Mouse (Mus musculus): Measurements from ENCODE around the gene Lag3.
A peak's percentile ranks its signal among the peaks of the same experiment; 100 is the strongest.

Lag3 gene

DNA sequence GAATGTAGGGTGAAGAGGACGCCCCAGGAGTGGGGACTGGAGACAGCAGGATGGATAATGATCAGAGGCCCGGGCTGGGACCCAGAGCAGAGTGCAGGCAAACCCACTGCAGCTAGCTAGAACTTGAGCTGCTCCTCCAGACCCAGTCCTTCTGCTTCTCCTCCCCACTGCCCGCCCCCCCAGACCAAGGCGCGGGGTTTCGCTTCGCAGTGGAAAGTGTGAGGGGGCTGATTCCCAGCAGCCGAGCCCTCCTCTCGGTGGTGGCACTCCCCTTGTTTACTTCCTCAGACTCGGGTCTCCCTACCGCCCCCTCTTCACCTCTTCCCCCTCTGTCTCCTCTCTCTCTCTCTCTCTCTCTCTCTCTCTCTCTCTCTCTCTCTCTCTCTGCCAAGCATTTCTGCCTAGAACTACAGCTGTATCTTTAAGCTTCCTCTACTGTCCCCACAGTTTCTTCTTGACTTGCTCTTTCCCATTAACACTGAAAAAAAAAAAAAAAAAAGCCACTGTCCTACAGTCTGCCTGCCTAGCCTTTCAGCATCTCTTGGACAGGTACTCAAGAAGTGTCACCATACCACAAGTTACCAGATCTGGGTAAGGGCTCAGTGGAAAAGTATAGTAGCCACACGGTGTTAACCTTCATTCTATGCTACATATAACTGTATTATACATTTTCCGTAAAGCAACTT lies at the start of gene Lag3:
Gene Lag3, minus strand, starts transcription at position 173 of the 686 bp plus-strand sequence.
- no peak for DNase-seq

DNA sequence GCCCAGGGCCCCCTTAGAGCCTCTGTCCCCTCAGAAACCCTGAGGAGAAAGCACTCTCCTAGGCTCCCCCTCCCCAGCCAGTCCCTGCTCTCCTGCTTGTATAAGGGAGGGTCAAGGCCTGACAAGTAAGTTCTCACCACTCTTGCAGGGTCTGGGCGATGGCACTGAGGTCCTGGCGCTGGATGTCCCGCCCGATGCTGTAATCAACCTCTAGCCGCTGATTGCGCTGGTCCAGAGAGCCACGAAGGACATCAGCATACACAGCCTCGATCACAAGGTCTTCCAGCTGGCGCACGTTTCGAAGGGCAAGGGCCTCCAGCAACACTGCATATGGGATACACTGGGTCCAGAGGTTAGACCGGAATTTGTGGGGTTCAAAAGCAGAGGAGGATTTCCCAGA lies 49.5 kb upstream of the Lag3 start:
- DNase-seq, result no peak

DNA sequence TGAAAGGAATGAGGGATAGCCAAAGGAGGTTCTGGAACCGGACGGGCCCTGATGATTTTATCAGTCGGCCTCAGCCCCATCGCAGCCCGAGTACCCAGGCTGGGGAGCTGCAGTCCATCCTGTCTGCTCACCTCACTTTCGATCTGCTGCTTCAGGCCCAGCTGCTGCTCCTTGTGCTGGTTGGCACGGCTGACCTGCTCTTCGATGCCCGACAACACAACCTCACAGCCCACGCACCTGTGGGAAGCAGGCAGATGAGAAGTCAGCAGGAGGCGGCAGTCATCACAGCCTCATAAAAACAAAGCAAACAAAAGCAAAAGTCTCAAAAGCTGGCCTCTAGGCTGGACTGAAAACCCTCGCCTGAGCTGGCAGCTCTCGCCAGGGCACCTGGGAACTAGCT lies 48.5 kb upstream of the Lag3 start:
- no peak for DNase-seq

DNA sequence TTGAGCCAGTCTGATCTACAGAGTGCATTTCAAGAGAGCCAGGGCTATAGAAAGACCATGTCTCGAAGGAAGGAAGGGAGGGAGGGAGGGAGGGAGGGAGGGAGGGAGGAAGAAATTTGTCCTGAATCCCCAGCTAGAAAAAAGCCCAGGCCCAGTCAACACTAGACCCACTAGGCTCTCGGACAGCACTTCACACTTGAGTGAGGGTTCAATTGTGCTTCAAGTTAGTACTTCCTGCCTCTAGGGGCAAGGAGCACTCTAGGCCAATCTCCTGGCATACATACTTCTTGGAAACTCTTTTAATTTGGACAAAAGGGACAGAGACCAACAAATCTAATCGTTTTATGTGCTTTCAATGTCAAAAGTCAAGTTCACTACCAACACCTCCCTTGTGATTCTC lies 46.6 kb upstream of the Lag3 start:
- DNase-seq, result no peak

GRCm38 (mm10) chr6:124955212-124955611 lies 43.7 kb upstream of the Lag3 start:
- DNase-seq, result no peak

DNA sequence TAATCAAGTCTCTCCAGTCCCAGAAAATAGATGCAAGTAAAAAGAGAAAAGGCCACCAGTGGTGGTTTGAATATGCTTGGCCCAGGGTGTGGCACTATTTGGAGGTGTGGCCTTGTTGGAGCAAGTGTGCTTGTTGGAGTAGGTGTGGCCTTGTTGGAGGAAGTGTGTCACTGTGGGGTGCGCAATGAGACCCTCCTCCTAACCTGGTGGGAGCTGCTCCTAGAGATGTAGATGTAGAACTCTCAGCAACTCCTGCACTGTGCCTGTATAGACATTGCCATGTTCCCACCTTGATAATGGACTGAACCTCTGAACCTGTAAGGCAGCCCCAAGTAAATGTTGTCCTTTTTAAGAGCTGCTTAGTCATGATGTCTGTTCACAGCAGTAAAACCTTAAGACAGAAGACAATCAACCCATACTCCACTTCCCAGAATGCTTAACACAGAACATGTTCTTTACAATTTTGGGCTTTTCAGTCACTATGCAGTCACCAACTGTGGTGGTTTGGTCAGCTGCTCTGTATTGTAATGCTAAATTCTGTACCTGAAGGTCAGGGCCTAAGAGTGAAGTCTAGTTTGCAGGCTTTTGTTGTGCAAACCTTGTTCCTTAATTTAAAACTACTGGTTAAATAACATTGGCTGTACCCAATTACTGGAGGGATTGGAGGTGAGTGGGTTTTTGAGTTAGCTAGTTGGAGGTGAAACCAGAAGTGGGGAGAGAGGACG lies 42.6 kb upstream of the Lag3 start:
- no peak for DNase-seq

- no peak for DNase-seq
These were observed 32.0 kb upstream of the Lag3 start for GRCm38 (mm10) chr6:124943526-124943925.

DNA sequence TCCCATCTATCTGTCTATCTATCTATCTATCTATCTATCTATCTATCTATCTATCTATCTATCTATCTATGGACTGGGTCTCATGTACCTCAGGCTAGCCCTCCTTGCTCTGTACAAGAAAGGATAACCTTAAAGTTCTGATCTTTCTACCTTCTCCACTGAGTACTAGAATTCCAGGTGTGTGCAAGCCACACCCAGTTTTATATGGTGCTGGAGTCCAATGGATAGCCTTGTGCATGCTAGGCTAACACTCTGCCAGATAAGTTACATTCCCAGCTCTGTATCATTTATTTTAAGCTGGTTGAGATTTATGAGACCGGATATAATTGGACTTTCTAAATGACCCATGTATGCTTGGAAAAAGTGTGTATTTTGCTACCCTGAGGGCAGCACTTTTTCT lies 30.2 kb upstream of the Lag3 start:
- DNase-seq, result no peak

- no peak for DNase-seq
These were observed 27.0 kb upstream of the Lag3 start for GRCm38 (mm10) chr6:124938554-124938953.

DNA sequence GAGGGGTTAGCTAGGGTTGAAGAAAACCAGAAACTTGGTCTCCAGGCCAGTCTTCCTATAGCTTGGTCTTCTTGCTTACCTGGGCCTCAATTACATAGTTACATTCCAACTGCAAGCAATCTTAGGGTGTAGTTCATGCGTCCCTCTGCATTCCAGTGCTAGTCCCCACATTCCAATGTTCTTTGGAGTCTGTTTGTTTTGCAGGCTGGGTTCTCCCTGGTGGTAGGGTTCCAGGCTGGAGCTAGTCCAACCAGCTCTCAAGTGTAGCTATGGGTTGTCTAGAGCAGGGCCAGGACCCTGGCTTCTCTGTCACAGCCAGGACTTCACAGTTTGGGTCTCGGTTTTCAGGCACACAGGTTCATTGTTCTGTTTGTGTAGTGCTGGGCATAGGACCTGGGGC lies 26.0 kb upstream of the Lag3 start:
- DNase-seq, result no peak

- DNase-seq, result no peak
These were observed 25.2 kb upstream of the Lag3 start for GRCm38 (mm10) chr6:124936681-124937080.

DNA sequence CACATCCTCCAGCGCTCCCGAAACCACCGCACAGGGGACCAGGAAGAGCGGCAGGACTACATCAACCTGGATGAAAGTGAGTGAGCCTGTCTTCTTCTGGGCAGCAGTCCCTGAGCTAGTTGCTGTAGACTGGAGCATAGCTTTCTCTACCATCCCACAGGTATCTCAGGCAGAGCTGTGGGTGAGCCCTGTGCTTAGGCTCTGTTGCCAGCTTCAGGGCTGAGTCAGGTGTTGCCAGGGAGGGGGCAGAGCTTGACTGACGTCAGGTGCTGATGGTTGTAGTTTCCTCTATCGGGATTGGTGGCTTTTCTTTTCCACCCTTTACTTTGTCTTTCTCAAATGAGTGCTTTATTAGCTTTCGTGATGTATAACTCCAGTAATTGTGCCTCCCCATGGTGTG lies 23.2 kb upstream of the Lag3 start:
- DNase-seq, result no peak

DNA sequence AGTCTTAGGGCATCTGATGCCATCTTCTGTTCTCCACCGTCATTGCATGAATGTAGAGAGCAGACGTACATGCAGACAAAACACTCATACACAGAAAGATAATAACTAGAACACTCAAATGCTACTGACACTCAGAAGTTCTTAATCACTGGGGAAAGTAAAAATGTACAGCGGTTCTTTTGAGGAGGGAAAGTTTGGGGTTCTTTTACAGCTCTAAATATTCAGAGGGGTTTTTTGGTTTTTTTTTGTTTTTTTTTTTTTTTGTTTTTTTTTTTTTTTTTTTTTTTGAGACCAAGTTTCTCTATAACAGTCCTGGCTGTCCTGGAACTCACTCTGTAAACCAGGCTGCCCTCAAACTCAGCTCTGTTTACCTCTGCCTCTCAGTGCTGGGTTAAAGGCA lies 21.6 kb upstream of the Lag3 start:
- DNase-seq, result no peak

DNA sequence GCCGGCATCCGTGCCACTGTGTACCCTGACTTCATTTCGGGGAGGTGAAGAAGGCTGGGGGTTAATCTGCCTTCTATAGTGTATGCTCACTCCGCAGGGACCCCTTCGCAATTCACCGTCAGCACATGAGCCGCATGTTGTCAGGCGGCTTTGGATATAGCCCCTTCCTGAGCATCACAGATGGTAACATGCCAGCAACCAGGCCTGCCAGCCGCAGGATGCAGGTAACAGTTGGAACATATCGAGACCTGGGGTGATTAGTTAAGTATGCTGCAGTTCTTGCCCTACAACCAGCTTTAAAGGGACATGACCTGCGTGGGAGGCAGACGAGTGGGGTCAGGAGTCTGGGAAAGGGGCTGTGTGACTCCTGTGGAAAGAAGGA lies 20.8 kb upstream of the Lag3 start:
- no peak for DNase-seq

DNA sequence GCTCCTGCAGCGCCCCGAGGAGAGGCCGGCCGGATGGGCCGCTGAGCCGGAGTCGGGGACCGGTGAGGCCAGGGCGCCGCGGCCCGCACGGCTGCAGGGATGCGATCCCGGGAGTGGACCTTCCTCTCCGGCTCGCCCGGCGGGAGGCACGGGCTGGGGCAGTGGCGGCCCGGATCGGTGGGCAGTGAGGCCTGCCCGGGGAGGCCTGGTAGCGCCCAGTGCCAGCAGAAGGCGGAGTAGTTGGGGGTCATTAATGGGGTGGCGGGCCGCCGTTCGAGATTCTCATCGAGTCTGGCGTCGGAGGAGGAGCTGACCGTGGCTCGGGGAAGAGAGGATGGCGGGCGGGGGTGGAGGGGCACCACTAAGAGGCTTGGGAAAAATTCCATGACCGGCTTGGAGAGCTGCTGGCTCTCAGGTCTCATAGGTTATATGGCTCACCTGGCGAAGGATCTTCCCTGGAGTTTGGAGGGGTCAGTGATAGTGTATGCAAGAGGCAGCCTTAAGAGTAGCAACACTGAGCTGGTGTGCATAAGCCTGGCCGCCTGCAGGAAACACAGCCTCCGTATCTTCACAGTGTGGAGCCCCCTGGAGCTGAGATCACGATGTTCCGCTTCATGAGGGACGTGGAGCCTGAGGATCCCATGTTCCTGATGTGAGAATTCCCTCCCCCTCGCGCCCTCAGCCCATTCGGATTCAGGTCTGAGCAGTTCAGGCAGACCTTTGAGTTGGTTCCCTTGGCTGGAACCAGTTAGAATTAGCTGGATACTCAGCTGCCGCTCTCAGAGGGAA lies 20.2 kb upstream of the Lag3 start:
- no peak for DNase-seq

DNA sequence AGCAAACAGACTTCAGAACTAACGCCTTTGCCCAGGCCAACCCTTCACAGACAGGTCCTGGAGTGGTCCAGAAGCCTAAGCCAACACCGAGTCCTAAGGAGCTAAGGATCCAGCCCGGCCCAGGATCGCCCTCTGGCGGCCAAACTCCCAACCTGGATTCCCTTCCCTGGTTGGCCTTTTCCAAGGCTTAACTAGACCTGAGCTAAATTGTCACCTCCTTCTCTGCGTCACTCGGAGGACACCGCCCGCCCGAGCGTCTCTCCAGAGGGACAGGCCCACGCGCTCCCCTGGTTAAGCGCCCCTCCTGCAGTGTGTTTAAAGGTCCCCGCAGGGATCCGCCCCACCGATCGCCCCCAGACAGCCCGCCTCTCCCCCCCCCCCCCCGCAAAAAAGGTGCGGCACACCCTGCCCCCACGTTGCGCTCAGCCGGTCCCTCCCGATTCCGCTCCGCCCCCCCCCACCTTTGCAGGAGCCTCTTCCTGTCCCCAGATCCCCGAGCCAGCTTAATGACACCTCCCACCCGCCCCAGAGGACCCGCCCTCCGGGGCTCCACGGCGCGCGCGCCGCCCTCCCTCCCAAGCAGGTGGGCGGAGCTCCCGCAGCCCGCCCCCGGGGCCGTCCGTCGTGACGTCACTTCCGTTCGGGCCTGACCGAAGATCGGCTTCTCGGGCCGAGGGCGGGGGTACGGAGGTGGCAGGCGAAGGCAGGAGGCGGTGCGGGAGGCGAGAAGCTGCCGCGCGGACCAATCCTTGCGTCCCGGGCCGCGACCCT lies 19.4 kb upstream of the Lag3 start, which contains the start of gene Mlf2:
Gene Mlf2, plus strand, starts transcription at position 633 of the 771 bp plus-strand sequence.
- DNase-seq, result peak; percentile 100

- DNase-seq, result peak; percentile 51
These were observed 18.7 kb upstream of the Lag3 start for GRCm38 (mm10) chr6:124930231-124930630.

DNA sequence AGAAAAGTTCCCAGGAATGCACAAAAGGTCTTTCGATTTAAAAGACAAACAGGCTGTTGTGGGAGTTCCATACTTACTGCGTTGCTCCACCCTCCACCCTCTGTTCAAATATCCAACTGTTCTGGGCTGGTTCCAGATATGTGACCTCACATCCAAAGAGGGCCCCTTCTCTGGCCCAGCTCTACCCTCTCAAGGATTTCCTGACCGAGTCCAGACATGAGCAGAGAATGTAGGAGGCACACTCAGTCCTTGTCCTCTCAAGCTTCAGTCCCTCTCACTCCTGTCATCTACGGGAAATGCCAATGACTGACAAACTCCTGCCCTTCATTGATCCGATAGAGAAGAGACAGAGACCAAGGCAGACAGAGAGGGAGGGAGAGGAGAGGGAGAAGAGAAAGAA lies 14.4 kb upstream of the Lag3 start:
- peak; percentile 32 for DNase-seq

DNA sequence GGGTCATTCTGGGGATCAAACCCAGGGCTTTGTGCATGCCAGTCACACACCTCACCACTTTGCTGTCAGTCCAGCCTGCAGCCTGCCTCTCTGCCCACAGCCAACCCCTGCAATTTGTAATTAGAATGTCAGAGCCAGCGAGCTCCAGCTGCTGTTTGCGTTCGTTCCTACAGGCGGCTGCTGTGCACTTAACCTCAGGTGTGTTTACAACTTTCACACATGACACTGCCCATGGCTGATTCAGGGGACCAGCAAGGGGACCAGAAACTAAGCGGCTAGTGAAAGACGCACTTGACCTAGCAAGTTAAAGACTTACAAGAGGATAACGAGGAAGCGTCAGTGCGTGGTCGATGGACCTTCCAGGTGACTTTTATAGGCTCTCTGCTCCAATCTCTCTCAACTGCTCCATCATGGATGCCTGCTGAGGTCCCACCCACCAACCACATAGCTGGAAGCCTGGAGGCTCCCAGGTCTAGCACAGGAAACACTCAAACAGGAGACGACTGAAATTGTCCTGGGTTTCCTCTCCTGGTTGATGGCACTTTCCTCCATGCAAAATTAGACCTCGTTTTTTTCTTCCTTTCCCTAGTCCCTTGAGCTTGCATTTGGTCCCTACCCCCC lies 13.8 kb upstream of the Lag3 start:
- peak; percentile 48 for DNase-seq

GRCm38 (mm10) chr6:124921539-124921938 lies 10.0 kb upstream of the Lag3 start:
- DNase-seq, result no peak

- peak; percentile 24 for DNase-seq
These were observed 9.0 kb upstream of the Lag3 start for GRCm38 (mm10) chr6:124920318-124921085.

All from kidney, adult 18-20 months (tissue).